Mouse (Mus musculus) spleen, postnatal 10 days (tissue): ENCODE results near the gene Zranb1.
A peak's percentile ranks its signal among the peaks of the same experiment; 100 is the strongest.

Source experiments
- DNase-seq, 2 experiments: peaks; one replicate each; pipeline ENCODE4 v3.0.0; 2021 to 2022; ENCODE audit warnings: low spot score in 2 of 2

The Zranb1 gene

DNA sequence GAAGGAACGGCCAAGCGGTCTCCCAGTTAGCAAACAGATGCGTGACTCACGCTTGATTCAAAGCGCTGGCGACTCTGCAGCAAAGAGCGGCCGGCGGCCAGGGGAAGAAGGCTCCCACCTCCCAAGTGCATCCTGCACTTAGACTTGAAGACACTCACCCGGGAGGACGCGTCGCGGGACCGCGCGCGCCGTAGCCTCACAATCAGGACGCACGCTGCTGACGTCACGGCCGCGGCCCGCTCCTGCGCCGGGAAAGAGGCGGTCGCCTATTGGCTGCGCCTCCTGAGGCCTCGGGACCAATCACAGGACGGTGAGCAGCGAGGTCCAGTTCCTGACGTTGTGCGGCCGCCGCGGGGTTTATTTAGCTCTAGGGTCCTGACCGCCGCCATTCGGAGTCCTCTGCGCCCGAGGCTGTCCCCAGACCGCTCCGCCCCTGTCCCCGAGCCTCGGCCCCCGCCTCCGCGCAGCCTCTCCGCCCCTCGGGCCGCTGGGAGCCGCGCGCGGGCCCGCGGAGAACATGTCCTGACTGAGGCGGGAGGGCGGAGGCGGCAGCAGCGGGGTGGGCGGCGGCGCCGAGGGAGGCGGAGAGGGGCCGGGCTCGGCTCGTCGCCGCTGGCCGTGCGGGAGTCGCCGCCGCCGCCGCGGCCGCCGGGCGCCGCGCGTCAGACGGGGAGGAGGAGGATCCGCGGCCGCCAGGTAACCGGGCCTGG is at the start of gene Zranb1:
TSS of gene Zranb1 (plus strand) at position 293 of the 710 bp plus-strand sequence.
- peak; percentile 96 to 98 for DNase-seq

DNA sequence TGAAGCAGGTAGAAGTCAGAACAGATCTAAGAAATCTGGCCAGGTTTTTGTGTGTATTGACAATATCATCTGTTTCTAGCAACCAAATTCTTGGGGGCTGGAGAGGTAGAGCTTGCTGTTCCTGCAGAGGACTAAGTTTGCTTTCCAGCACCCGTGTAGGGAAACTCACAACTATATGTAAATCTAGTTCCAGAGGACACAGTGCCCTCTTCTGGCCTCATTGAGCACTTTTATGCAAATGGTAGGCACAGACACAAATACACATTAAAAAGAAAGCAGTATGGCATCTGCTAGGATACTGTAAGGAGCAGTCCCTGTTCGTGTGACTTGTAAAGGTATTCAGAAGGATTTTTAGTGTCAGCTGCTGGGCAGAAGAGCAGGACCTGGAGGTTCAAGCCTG is 48.6 kb upstream of the Zranb1 start:
- no peak for DNase-seq

- no peak for DNase-seq
Observed at GRCm38 (mm10) chr7:132884031-132884430, 46.9 kb upstream of the Zranb1 start.

GRCm38 (mm10) chr7:132887019-132887804 is 43.7 kb upstream of the Zranb1 start:
- no peak for DNase-seq

GRCm38 (mm10) chr7:132888052-132888451 is 42.9 kb upstream of the Zranb1 start:
- no peak for DNase-seq

- DNase-seq = no peak
Observed at GRCm38 (mm10) chr7:132888518-132889249, 42.3 kb upstream of the Zranb1 start.

DNA sequence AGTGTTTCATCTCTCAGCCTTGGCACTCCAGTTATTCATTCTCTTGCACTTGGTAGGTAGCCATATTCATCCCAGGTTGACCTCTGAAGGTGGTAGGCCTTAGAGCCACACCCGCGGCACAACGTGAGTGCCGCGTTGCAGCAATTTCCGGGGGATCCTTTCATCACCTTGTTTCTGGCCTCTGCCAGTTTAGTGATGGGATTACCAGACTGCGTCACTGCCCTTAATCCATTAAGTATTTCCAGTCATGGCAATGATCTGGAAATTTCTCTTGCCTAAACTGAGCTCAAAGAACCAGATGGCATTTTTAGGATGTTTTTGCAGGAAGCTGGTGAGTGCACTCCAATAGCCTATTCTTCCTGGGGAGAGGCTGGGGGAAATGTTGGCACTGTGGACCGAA is 41.3 kb upstream of the Zranb1 start:
- DNase-seq = no peak

- no peak for DNase-seq
Observed at GRCm38 (mm10) chr7:132890201-132890600, 40.7 kb upstream of the Zranb1 start.

DNA sequence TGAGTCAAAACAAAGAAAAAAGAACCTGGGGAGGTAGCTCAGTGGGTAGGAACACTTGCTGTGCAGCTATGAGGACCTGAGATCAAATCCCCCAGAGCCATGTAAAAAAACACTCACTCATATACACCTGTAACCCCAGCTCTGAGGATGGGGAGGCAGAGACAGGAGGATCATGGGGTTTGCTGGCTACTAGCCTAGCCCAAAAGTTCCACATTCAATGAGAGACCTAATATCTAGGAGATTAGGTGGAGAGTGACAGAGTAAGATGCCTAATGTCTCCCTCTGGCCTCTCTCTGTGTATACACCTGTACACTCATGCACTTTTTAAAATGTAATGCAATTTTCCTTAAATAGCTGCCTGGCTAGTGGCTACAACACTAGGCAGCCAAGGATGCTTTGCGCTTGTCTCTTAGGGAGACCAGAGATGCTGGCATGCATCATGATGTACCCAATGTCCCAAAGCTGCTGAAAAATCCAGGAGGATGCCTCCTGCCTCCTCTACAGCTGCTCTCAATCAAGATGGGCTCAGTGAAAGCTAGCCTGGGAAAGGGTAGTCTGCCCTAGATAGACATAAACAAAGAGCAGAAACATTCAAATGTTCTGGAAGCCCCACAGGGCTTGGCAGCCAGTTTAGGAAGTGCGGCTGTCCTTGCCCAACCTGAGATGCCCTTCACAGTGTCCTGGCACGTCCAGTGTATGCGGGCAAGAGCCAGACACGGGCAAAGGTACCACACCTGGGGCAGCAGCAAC is 39.2 kb upstream of the Zranb1 start:
- DNase-seq = no peak

GRCm38 (mm10) chr7:132892311-132892661 is 38.7 kb upstream of the Zranb1 start:
- DNase-seq = no peak

GRCm38 (mm10) chr7:132892806-132893205 is 38.1 kb upstream of the Zranb1 start:
- DNase-seq = no peak

- DNase-seq = no peak
Observed at GRCm38 (mm10) chr7:132893336-132893735, 37.6 kb upstream of the Zranb1 start.

DNA sequence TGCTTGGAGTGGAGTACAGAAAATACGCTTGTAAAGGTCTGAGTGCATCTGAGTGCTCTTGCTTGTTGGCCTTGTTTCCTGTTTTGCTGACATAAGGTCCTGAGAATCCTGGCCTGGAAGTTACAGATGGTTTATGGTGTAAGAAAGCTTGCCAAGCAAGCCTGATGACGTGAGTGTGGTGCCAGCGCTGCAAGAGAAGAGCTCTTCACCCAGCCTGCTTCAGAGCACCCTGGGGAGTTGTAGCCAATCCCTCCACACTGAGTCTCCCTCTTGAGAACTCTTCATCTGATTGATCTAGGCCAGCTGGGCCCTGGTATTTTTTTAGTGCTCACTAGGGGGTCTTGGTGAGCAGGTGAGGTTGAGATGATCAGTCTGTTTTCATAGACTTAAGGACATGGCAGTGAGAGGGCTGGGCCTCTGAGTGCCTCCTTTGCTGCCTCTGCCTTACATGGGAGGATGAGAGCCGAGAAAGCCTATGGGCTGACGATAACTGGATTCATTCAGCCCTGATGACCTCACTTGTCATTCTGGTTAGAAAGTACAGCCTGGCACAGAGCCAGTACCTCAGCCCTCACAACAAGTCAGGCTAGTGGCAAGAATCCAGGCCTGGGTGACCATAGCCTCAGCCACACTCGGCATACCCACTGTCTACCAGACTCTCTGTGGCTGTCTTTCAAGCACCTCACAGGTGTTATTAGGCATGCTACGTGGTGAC is 35.9 kb upstream of the Zranb1 start:
- no peak for DNase-seq

DNA sequence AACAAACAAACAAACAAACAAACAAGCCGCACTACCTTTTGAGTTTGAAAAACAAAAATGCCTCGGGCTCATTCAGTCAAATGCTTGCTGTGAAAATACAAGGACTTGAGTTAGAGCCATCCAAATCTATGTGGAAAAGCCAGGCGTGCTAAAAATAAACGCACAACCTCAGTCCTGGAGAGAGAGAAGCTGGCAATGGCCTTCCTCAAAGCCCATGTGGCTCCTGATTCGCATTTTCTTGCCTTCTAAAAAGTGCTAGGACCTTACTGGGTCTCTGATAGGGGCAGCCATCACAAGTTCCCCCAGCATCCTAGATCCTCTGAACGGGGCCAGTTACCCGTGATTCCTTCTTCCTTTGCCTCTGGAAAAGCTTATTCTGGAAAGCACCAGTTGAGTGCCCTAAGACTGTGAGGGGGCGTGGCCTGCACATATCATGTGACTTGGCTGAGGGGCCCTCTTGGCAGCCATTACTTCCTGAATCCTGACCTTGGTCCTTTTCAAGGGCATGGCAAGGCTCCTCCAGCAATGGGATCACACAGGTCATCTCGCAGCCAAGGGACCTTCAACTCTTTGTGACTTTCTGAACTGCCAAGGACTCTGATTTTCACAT is 34.6 kb upstream of the Zranb1 start:
- DNase-seq = no peak

- DNase-seq = no peak
Observed at GRCm38 (mm10) chr7:132897258-132897657, 33.7 kb upstream of the Zranb1 start.

DNA sequence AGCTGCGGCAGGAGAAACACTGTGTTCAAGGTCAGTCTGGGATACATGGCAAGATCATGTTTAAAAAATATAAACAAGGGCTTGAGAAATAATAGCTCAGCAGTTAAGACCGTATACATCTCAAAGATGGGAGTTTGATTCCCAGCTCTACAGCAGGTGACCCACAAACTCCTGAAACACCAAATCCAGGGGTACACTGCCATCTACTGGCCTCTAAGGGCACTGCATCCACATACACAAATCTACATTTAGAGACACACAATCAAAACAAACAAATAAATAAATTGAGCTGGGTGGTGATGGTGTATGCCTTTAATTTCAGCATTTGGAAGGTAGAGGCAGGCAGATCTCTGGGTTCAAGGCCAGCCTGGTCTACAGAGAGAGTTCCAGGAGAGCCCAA is 32.7 kb upstream of the Zranb1 start:
- DNase-seq = peak; percentile 50 to 67

GRCm38 (mm10) chr7:132900826-132901531 is 30.0 kb upstream of the Zranb1 start:
- no peak for DNase-seq

DNA sequence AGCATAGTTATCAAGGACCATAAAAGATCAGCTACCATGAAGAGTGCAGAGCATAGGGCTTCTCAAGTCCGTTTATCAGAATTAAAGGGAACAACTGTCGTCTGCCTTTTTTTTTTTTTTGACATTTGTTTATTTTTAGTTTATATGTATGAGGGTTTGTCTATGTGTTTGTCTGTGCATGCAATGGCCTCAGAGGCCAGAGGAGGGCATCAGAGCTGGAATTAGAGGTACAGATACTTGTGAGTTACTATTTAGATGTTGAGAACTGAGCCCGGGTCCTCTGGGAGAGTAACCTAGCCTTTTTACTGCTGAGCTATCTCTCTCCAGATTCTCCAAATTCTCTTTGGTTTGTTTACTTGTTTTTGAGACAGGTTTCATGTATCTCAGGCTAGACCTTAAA is 27.1 kb upstream of the Zranb1 start:
- no peak for DNase-seq

DNA sequence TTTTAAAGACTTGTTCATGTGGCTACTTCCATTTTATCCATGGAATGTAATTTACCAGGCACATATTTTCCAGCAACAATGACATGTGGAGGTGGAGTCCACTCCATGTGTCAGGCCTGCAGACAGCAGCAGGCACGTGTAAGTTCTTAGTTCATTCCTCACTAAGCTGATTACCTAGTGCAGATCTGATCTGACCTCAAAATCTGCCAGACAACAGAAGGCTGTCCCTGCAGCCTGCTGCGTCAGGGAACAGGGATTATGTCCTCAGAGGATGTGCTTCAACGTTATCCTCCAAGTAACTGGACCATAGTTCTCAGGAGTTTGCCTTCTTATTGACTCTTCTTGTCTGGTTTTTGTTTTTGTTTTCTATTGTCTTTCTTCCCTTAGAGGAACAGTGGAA is 9.0 kb upstream of the Zranb1 start:
- DNase-seq = no peak

- DNase-seq = no peak
Observed at GRCm38 (mm10) chr7:132925227-132925626, 5.7 kb upstream of the Zranb1 start.
